Mouse (Mus musculus) thymus, postnatal 25 days (tissue): ENCODE results near the gene Ccl25.
"Not testable (repeated sequence)": the region's sequence is repeated elsewhere in the genome, so short reads cannot be mapped to it uniquely, and the experiment has no call there.

Source experiments
- DNase-seq: peaks from one replicate; pipeline ENCODE4 v3.0.0; 2022

Ccl25 gene

DNA sequence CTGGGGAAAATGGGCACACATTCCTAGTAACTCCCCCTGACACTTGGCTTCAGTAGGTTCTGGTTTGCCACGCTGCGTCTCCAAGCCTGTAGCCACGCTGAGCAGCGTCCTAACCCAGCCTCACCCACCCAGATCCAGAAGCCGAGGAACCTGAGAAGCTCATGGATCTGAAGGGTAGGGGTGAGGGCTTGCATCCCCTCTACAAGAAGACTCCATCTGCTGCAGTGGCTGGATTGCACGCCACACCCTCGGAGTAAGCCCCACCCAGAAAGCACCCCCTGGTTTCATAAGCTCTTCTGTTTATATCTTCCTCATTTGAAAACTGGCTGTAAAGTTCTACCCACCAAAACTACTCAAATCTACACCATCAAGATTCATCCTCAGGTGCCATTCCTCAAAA, 22.7 kb downstream of the Ccl25 start:
- no peak for DNase-seq

DNA sequence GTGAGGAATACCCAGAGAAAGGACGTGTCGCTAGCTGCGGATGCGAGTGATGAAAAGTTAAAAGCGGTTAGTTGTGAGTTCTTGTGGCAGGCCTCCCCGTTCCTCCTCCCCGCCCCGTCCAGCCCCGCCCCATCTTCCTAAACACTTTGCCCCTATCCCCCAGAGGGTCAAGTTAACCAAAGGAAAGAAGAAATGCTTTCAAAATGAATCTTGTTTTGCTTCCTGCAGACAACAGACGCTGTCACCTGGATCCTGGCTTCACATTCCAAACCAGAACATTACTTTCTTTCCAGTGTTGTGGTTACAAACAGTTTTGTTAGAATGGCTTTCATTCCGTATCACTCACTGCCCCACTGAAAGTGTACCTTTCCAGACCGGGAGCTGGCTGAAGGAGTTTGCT, 23.3 kb downstream of the Ccl25 start:
- DNase-seq: no peak

DNA sequence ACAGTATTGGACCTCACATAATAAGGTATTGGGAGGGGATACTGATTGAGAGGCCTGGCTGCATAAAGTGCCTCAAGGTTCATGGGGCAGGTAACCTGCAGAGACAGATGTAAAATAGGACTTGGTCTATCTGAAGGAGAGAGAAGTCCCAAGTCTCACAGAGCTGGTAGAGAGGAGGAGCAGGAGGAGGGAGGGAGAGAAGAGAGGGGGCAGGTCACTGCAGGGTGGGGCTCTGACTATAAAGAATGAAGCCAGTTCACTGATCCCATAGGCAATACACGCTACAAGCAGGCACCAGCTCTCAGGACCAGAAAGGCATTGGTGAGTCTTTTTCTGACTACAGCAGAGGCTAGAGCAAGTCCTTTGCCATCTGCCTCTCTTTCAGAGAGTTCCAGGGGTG, 24.3 kb downstream of the Ccl25 start:
- no peak for DNase-seq

DNA sequence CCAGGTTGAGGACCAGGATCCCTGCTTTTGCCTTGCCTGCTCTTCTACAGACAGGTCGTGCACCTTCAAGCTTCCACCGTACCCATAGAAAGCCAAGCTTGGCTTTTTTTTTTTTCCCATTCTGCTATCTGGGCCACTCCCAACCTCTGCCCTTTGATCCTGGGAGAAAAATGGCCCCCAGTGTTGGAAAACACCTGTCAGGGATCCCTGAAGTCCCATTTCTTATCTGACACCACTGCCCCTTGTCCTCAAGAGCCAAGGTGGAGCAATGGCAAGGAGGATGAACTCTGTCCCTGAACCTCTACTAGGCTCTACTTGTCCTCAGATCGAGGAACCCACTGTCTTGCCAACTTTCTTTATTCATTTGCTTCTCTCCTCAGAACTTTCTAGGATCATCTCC, 25.6 kb downstream of the Ccl25 start:
- no peak for DNase-seq

DNA sequence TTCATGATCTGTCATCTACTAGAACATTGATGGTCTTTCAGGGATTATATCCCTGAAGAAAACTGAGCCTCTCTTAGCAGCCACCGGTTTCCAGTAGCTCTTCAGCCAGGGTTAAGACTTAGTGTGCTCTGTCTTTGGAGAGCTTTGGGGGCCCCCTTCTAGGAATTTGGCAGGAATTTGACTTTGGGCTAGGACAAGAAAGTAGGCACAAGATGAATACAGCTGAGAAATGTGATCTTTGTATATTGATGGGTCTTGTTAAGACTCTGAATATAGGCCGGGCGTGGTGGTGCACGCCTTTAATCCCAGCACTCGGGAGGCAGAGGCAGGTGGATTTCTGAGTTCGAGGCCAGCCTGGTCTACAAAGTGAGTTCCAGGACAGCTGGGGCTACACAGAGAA, 27.6 kb downstream of the Ccl25 start:
- not testable (repeated sequence) for DNase-seq

DNA sequence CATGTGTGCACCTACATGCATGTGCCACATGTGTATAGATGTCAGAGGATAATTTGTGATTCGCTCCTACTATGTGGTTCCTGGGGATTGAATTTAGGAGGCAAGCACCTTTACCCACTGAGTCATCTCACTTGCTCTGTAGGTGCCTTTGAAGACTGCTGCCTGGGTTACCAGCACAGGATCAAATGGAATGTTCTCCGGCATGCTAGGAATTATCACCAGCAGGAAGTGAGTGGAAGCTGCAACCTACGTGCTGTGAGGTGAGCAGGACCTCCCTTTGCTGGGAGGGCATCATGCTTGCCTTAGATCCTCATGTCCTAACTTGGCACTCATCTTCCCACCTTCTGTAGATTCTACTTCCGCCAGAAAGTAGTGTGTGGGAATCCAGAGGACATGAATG, 28.7 kb downstream of the Ccl25 start:
- no peak for DNase-seq

DNA sequence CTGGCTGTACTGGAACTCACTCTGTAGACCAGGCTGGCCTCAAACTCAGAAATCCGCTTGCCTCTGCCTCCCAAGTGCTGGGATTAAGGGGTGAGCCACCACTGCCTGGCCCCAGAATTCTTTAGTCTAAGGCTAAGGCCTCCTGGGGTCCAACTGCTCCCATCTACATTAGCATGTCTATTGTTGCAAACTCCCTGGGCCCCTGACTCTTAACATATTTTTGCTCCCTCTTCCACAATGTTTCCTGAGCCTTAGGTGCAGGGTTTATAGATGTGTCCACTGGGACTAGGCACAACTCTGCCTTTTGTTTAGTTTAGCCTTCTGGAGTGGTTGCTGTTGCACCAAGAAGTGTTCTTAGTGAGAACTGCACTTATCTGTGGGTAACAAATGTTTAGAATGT, 29.5 kb downstream of the Ccl25 start:
- DNase-seq: no peak

DNA sequence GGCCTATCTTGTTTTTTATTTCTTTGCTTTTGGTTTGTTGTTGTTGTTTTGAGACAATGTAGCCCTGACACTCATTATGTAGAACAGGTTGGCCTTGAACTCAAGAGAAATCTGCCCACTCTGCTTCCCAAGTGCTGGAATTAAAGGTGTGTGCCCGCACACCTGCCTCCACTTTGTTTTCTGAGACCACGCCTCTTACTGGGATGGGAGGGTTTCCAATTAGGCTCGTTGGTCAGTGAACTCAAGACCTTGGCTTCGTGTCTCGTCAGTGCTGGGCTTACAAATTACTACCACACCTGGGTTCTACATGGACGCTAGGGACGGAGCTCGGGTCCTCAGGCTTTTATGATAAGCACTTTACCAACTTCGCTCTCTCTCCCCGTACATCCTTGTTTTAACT, 30.4 kb downstream of the Ccl25 start:
- DNase-seq: no peak

DNA sequence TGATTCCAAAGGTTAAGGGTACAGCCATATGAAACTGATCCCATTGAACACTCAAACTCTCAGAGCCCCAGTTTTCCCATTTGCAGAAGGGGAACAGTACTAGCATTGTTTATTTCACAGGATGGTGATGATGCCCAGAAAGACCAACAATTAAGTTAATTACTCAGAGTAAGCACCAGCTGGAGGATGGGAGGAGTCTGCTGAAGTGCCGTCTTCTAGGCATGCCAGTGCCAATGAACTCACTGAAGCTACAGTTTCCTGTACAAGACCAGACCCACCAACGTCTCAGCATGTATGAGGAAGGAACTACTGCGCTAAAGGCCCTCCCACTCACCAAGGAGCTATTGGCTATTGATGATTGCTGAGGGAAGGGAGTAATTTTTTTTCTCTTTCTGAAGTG, 34.4 kb downstream of the Ccl25 start:
- no peak for DNase-seq

DNA sequence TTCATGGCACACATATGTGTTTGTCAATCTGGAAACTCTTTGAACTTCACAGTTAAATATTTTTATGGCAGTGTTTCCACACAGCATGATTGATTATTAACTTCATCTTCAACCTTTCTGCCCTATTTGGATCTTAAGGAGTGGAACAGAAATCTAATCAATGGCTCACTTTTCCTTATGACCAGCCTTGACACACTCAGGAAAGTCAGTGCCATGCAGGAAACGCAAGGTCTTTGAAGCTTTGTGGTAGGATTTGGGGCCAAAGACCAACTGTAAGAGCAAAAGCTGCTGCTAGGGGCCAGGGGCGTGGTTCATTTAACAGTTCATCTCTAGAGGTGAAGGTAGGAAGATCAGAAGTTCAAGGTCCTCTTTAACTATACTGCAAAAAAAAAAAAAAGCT, 35.9 kb downstream of the Ccl25 start:
- no peak for DNase-seq

DNA sequence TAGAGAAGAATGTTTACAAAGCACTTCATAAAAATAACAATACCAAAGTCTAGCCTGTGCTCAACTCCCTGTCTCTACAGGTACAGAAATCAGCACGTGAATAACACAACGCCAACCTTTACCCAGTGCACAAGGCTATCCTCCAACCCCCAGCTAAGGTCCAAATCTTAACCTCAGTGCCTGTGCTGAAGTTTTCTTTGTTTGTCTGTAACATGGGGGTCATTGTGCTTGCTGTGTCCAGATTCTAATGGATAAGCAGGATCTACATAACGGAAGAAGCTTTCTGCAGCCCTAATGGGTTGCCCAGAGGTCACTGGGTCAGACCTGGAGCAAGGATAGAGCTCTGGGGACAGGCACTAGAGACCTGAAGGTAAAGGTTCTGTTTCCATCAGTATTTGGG, 41.2 kb downstream of the Ccl25 start:
- DNase-seq: no peak

DNA sequence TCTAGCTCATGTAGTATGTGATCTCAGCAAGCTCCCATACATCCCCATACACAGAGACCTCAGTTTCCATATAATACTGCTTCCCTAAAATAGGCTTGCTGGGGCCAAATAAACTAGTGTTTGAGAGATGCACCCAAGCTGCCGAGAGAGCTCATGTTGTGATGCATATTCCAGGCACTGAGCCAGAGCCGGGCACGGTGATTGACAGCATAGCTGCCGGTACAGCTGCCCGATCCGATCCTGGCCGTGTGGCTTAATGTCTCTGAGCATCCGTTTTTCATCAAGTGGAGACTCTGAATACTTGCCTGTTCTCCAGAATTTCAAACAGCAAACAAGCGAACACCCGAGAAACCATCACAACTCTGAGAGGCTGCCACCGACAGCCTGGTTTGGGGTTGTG, 42.8 kb downstream of the Ccl25 start:
- DNase-seq: no peak

DNA sequence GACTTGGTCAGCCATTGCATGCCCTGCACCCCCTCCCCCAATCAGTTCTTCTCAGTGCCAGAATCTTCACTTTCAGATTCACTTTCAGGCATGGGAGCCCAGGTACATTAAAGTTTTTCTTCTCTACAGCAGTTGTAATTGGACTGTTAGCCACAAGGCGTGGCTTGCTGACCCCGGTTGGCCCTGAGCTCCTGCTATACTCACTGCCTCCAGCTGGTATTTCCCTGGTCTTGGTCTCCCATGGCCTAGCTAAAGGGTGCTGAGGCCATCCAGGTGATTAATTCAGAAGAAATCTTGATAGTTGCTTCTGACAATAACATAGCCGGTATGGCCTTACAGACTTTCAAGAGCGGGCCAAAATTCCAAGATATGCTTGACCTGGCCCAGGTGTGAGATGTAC, 43.5 kb downstream of the Ccl25 start:
- DNase-seq: no peak

DNA sequence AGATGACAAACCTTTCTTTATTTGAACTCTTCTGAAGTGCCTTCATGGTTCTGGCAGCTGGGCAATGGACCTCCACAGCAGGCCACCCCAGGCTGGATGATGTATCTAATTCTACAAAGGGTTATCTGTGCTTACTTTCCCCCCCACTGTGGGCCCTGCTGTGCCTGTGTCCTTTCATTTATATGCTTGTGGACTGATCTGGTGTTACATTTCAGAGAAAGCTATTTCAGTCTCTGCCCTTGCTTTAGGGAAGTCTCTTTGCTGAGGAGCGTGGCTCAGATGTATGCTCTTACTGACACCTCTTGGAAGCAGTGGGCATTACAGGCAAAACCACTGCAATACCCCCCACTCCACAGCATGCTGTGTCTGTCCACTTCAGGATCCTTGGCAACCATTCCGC, 45.1 kb downstream of the Ccl25 start:
- DNase-seq: peak; percentile 32

DNA sequence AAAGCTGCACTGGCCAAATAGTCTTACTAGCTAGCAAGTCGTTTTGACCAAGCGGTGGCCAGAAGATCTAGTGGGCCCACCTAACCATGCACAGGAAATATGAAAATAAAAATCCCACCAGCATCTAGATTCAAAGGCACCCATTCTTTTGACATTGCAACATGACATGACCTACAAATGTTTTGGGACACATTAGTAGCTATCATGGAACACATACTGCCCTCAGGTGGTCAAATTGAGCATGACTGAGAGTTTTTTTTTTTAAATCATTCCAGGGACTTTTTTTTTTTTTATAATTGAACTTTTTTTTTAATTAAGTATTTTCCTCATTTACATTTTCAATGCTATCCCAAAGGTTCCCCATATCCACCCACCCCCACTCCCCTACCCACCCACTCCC, 47.6 kb downstream of the Ccl25 start:
- DNase-seq: no peak

DNA sequence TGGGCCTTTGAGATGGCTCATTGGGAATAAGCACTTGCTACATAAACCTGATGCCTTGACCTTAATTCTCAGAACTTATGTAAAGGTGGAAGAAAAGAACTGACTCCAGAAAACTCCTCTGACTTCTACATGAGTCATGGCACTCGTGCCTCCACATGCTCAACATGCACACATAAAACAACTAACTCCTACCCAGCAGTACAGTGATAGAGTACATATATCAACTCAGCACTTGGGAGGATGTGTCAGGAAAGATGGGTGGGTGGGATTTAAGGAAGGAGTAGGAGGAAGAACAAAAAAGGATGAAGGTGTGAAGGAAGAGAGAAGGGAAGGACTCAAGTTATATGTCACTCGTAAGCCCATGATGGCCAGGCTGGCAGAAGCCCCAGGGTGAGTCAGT, 76.4 kb downstream of the Ccl25 start:
- DNase-seq: no peak

DNA sequence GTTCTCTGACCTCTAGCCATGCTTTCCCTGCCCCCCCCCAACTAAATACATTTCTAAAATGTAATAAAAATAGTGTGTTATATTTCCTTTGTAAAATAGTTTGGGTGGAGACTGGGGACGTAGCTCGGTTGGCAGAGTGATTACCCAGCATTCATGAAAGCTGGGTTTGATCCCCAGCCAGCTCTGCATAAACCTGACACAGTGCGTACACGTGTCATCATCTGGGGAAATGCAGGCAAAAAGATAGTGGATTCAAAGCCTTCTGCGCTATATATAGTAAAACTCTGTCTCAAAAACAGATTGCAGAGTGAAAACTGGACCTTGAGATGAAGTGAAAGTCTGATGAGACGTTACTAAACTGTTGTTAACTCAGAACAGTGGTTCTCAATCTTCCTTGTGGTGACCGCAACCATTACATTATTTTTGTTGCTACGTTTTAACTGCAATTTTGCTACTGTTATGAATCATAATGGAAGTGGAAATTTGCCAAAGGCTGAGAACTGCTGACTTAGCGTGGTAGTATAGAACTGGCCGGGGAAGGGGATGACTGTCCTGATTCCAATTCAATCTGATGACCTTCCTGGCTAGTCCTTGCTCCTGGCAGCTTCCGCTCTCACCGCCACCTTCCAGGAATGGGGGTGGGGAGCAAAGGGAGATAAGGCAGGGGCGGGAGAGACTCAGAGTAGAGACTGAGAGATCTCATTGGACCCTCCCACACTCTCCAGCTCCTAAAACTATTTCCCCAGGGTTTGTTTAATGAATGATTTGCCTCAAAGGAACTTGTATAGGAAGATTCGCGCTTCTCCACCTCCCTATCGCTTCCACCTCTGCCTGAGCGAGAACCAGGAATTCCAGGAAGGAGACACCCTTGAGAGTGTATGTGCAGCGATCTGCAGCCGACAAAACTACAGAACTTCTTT, 79.2 kb downstream of the Ccl25 start:
- DNase-seq: no peak

DNA sequence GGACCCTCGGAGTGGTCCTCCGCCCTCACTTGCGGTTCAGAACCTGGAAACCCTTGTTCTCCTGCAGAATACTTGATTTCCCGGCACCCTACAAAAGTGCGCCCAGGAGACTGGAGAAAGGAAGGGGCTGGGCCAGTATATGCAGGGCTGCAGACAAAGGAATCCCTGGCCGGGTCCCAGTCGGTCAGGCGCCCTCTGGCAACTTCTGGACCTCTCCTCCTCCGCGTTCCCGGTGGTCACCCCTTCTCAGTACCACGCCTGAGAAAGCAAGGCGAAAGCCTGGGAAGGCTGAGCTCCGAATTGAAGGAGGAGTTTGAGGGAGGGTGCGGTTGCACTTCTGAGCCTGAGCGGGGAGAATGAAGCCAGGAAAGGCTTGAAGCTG, 79.9 kb downstream of the Ccl25 start:
- DNase-seq: no peak

DNA sequence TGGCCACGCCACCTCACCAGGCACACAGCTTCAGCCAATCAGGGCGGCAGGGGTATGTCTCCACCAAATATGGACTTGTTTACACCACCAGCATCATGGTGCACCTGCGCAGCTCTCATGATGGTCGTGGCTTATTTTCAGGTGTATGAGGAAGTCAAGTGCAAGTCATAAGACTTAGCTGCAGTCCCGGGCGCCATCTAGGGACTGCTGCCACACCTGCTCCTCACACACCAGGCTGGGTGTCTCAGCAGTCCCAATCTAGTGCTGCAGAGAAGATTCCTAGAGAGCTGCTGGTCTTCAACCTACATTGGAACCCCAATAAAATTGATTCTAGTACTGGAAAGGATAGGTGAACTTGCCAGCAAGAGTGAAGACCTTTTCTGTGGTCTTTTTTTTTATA, 83.4 kb downstream of the Ccl25 start:
- not testable (repeated sequence) for DNase-seq
